Mouse (Mus musculus) embryonic facial prominence, embryonic 11.5 days (tissue): ENCODE data around the gene Frat1. TPM values are rescaled to one million over a fixed set of nuclear protein-coding genes. Genes with fewer than 3 reads are reported as not detected.

Experiments used
- polyA plus RNA-seq: library from polyadenylated mRNA; unstranded; fragments of >200 nt; fragmentation: Nextera tagmentation; extraction: Ambion mirVana; gene quantifications from 2 replicates; pipeline ENCODE4 v1.2.1, GENCODE M21; 2014

Gene Frat1
- polyA plus RNA-seq, 1 experiment from 2014 or later = 7.9 TPM

Other genes with a start within 250 kb of the Frat1 start
- 4.8 and 5.2 TPM in 2 replicates for gene Gm340, start 247.6 kb upstream of the Frat1 start, polyA plus RNA-seq
- 2.1 TPM in 2 replicates for gene Slit1, start 86.3 kb upstream of the Frat1 start, polyA plus RNA-seq
- gene Arhgap19, start 27.9 kb upstream of the Frat1 start, polyA plus RNA-seq = 47.6 and 48.1 TPM in 2 replicates
- gene Frat2, start 18.2 kb downstream of the Frat1 start, polyA plus RNA-seq = 5.1 and 5.3 TPM in 2 replicates
- gene Rrp12, start 66.2 kb downstream of the Frat1 start, polyA plus RNA-seq = 14.0 and 14.5 TPM in 2 replicates
- gene Pgam1, start 82.0 kb downstream of the Frat1 start, polyA plus RNA-seq = 787 and 839 TPM in 2 replicates
- gene Exosc1, start 103.5 kb downstream of the Frat1 start, polyA plus RNA-seq = 80.3 and 82.4 TPM in 2 replicates
- gene Zdhhc16, start 103.5 kb downstream of the Frat1 start, polyA plus RNA-seq = 64.0 and 71.1 TPM in 2 replicates
- gene Mms19, start 151.2 kb downstream of the Frat1 start, polyA plus RNA-seq = 37.8 and 39.1 TPM in 2 replicates
- 7.1 and 8.8 TPM in 2 replicates for gene Ubtd1, start 151.8 kb downstream of the Frat1 start, polyA plus RNA-seq
- gene Ankrd2, start 206.0 kb downstream of the Frat1 start, polyA plus RNA-seq = not detected in 2 replicates
- 1.1 and 1.2 TPM in 2 replicates for gene Hoga1, start 215.6 kb downstream of the Frat1 start, polyA plus RNA-seq
- gene 4933411K16Rik, start 222.3 kb downstream of the Frat1 start, polyA plus RNA-seq = not detected in 2 replicates